Mouse (Mus musculus): ENCODE measurements around the gene Zfp281. TPM values are rescaled to one million over a fixed set of nuclear protein-coding genes. Genes with fewer than 3 reads are reported as not detected.

Gene Zfp281
- 44.7 and 45.5 TPM in 2 replicates for total RNA-seq (2017)

- ATAC-seq (ENCODE audit: extremely low read depth, insufficient number of reproducible peaks, low FRiP score, poor library complexity, severe bottlenecking) = peak; percentile 80
These were observed at the start of gene Zfp281 for GRCm38 (mm10) chr1:136624146-136625018. Gene Zfp281 (plus strand): TSS chr1:136624901.

- no peak for ATAC-seq (ENCODE audit: extremely low read depth, insufficient number of reproducible peaks, low FRiP score, poor library complexity, severe bottlenecking)
These were observed 46.6 kb upstream of the Zfp281 start for GRCm38 (mm10) chr1:136577890-136578663.

- ATAC-seq (ENCODE audit: extremely low read depth, insufficient number of reproducible peaks, low FRiP score, poor library complexity, severe bottlenecking) = 0 out of 2 replicates have a peak, but pooled peaks have one; percentile 22
These were observed 45.3 kb upstream of the Zfp281 start for GRCm38 (mm10) chr1:136579360-136579759.

- no peak for ATAC-seq (ENCODE audit: extremely low read depth, insufficient number of reproducible peaks, low FRiP score, poor library complexity, severe bottlenecking)
These were observed 44.4 kb upstream of the Zfp281 start for GRCm38 (mm10) chr1:136580266-136580665.

- ATAC-seq (ENCODE audit: extremely low read depth, insufficient number of reproducible peaks, low FRiP score, poor library complexity, severe bottlenecking) = no peak
These were observed 42.9 kb upstream of the Zfp281 start for GRCm38 (mm10) chr1:136581841-136582240.

- ATAC-seq (ENCODE audit: extremely low read depth, insufficient number of reproducible peaks, low FRiP score, poor library complexity, severe bottlenecking) = no peak
These were observed 36.8 kb upstream of the Zfp281 start for GRCm38 (mm10) chr1:136587761-136588405.

GRCm38 (mm10) chr1:136588908-136589307 is 35.8 kb upstream of the Zfp281 start:
- no peak for ATAC-seq (ENCODE audit: extremely low read depth, insufficient number of reproducible peaks, low FRiP score, poor library complexity, severe bottlenecking)

- ATAC-seq (ENCODE audit: extremely low read depth, insufficient number of reproducible peaks, low FRiP score, poor library complexity, severe bottlenecking) = no peak
These were observed 32.0 kb upstream of the Zfp281 start for GRCm38 (mm10) chr1:136592741-136593140.

- no peak for ATAC-seq (ENCODE audit: extremely low read depth, insufficient number of reproducible peaks, low FRiP score, poor library complexity, severe bottlenecking)
These were observed 30.4 kb upstream of the Zfp281 start for GRCm38 (mm10) chr1:136594235-136594850.

- ATAC-seq (ENCODE audit: extremely low read depth, insufficient number of reproducible peaks, low FRiP score, poor library complexity, severe bottlenecking) = no peak
These were observed 27.9 kb upstream of the Zfp281 start for GRCm38 (mm10) chr1:136596821-136597220.

- no peak for ATAC-seq (ENCODE audit: extremely low read depth, insufficient number of reproducible peaks, low FRiP score, poor library complexity, severe bottlenecking)
These were observed 26.4 kb upstream of the Zfp281 start for GRCm38 (mm10) chr1:136598286-136598685.

- ATAC-seq (ENCODE audit: extremely low read depth, insufficient number of reproducible peaks, low FRiP score, poor library complexity, severe bottlenecking) = no peak
These were observed 24.6 kb upstream of the Zfp281 start for GRCm38 (mm10) chr1:136600067-136600466.

GRCm38 (mm10) chr1:136600647-136601345 is 23.9 kb upstream of the Zfp281 start:
- ATAC-seq (ENCODE audit: extremely low read depth, insufficient number of reproducible peaks, low FRiP score, poor library complexity, severe bottlenecking) = no peak

GRCm38 (mm10) chr1:136601346-136601888 is 23.3 kb upstream of the Zfp281 start:
- no peak for ATAC-seq (ENCODE audit: extremely low read depth, insufficient number of reproducible peaks, low FRiP score, poor library complexity, severe bottlenecking)

GRCm38 (mm10) chr1:136602303-136602702 is 22.4 kb upstream of the Zfp281 start:
- no peak for ATAC-seq (ENCODE audit: extremely low read depth, insufficient number of reproducible peaks, low FRiP score, poor library complexity, severe bottlenecking)

GRCm38 (mm10) chr1:136604190-136604589 is 20.5 kb upstream of the Zfp281 start:
- no peak for ATAC-seq (ENCODE audit: extremely low read depth, insufficient number of reproducible peaks, low FRiP score, poor library complexity, severe bottlenecking)

- no peak for ATAC-seq (ENCODE audit: extremely low read depth, insufficient number of reproducible peaks, low FRiP score, poor library complexity, severe bottlenecking)
These were observed 18.9 kb upstream of the Zfp281 start for GRCm38 (mm10) chr1:136605790-136606189.

GRCm38 (mm10) chr1:136606278-136606677 is 18.4 kb upstream of the Zfp281 start:
- ATAC-seq (ENCODE audit: extremely low read depth, insufficient number of reproducible peaks, low FRiP score, poor library complexity, severe bottlenecking) = no peak
